In genomic region chr11:75047736-75048407, GRCm38 (mm10) we compare ENCODE assay signal across 8 mouse cellular contexts.
DNase-seq lines count a peak whose midpoint lies in the region; ATAC-seq and TF ChIP-seq lines count a peak whose summit lies in the region.

No protein-coding gene starts in this region.

- H3K27ac ChIP-seq in lung, embryonic 14.5 days (ENCODE audit: low read depth), result peak overlapping the region; percentile 95
- peak overlapping the region; percentile 63 for H3K27ac ChIP-seq in neural tube, embryonic 15.5 days (replicated peaks)
- H3K27ac ChIP-seq in midbrain, postnatal 0 days (ENCODE audit: low read depth, low read length), result no peak overlapping the region
- H3K27ac ChIP-seq in midbrain, embryonic 16.5 days (ENCODE audit: low read length), result no peak overlapping the region

- ATAC-seq in lung, embryonic 14.5 days (ENCODE audit: insufficient read depth), result no peak
- ATAC-seq in neural tube, embryonic 15.5 days (ENCODE audit: low FRiP score), result no peak
- no peak for ATAC-seq in midbrain, postnatal 0 days (ENCODE audit: low FRiP score)
- ATAC-seq in midbrain, embryonic 16.5 days, result no peak

- H3K36me3 ChIP-seq in lung, embryonic 14.5 days (ENCODE audit: insufficient read depth), result no peaks in the 10 kb centered on the region
- H3K36me3 ChIP-seq in neural tube, embryonic 15.5 days, result no peaks in the 10 kb centered on the region; the same call in 1 of the 2 replicates
- H3K36me3 ChIP-seq in midbrain, postnatal 0 days (ENCODE audit: insufficient read depth, low read length), result peaks cover 8% of the 10 kb centered on the region
- H3K36me3 ChIP-seq in midbrain, embryonic 16.5 days (ENCODE audit: control insufficient read depth, insufficient read depth, low read length), result no peaks in the 10 kb centered on the region; the same call in none of the 2 replicates

- 55% methylated on average over 7 of the region's 7 CpGs for WGBS in lung, embryonic 14.5 days
- 87% methylated on average over 7 of the region's 7 CpGs for WGBS in neural tube, embryonic 15.5 days
- 88% methylated on average over 7 of the region's 7 CpGs for WGBS in midbrain, postnatal 0 days
- WGBS in midbrain, embryonic 16.5 days, result 83% methylated on average over 7 of the region's 7 CpGs

- no peaks in the 10 kb centered on the region for H3K27me3 ChIP-seq in lung, embryonic 14.5 days (ENCODE audit: insufficient read depth, low read length)
- no peaks in the 10 kb centered on the region for H3K27me3 ChIP-seq in neural tube, embryonic 15.5 days (replicated peaks)
- H3K27me3 ChIP-seq in midbrain, postnatal 0 days (ENCODE audit: insufficient read depth, low read length), result no peaks in the 10 kb centered on the region
- no peaks in the 10 kb centered on the region for H3K27me3 ChIP-seq in midbrain, embryonic 16.5 days (ENCODE audit: control insufficient read depth, insufficient read depth, low read depth, low read length)

- H3K4me2 ChIP-seq in lung, embryonic 14.5 days, result peak overlapping the region; percentile 26; the same call in 1 of the 2 replicates
- no peak overlapping the region for H3K4me2 ChIP-seq in neural tube, embryonic 15.5 days
- H3K4me2 ChIP-seq in midbrain, postnatal 0 days (ENCODE audit: low read depth, low read length, poor library complexity, severe bottlenecking), result no peak overlapping the region
- H3K4me2 ChIP-seq in midbrain, embryonic 16.5 days (ENCODE audit: low read length), result no peak overlapping the region

- H3K9me3 ChIP-seq in lung, embryonic 14.5 days (ENCODE audit: low read depth, low read length), result no peaks in the 10 kb centered on the region
- H3K9me3 ChIP-seq in neural tube, embryonic 15.5 days (replicated peaks), result no peaks in the 10 kb centered on the region
- no peaks in the 10 kb centered on the region for H3K9me3 ChIP-seq in midbrain, postnatal 0 days (ENCODE audit: low read length)
- H3K9me3 ChIP-seq in midbrain, embryonic 16.5 days (replicated peaks; ENCODE audit: control insufficient read depth, low read length, poor library complexity, severe bottlenecking), result no peaks in the 10 kb centered on the region

- intact Hi-C loops in heart, postnatal 10 days (cut with DNase I), result loop anchor here (2.0 kb wide), 2 partner anchors 35 to 117 kb away; no protein-coding TSS in a partner anchor

- no peak overlapping the region for H3K9ac ChIP-seq in lung, embryonic 14.5 days
- no peak overlapping the region for H3K9ac ChIP-seq in neural tube, embryonic 15.5 days (replicated peaks)
- no peak overlapping the region for H3K9ac ChIP-seq in midbrain, postnatal 0 days (replicated peaks; ENCODE audit: low read length, poor library complexity, severe bottlenecking)
- H3K9ac ChIP-seq in midbrain, embryonic 16.5 days (ENCODE audit: low read depth, low read length), result no peak overlapping the region

- TF ChIP-seq CTCF in lung, embryonic 14.5 days (IDR thresholded peaks at IDR 0.05; ENCODE audit: low read depth), result no peak
- TF ChIP-seq CTCF in midbrain, postnatal 0 days (IDR thresholded peaks at IDR 0.05), result no peak

- peak; percentile 34 for DNase-seq in adrenal gland, postnatal 10 days
- no peak for DNase-seq in adrenal gland, adult 18-20 months (ENCODE audit: low spot score in 2 of 2)
- no peak for DNase-seq in lung, embryonic 14.5 days
- DNase-seq in lung, postnatal 4 days, result no peak
- DNase-seq in heart, postnatal 10 days, result peak; percentile 37 to 38
- DNase-seq in midbrain, postnatal 0 days (ENCODE audit: low spot score), result no peak

- H3K4me3 ChIP-seq in lung, embryonic 14.5 days (ENCODE audit: low read depth, low read length), result no peak overlapping the region
- H3K4me3 ChIP-seq in neural tube, embryonic 15.5 days (replicated peaks), result no peak overlapping the region
- H3K4me3 ChIP-seq in midbrain, postnatal 0 days (ENCODE audit: low read depth, low read length), result no peak overlapping the region
- H3K4me3 ChIP-seq in midbrain, embryonic 16.5 days (ENCODE audit: low read depth, low read length), result no peak overlapping the region

- peaks cover 69% of the 10 kb centered on the region for H3K4me1 ChIP-seq in lung, embryonic 14.5 days (ENCODE audit: insufficient read depth)
- H3K4me1 ChIP-seq in neural tube, embryonic 15.5 days, result peaks cover 42% of the 10 kb centered on the region
- H3K4me1 ChIP-seq in midbrain, postnatal 0 days (ENCODE audit: insufficient read depth, low read length), result no peaks in the 10 kb centered on the region
- no peaks in the 10 kb centered on the region for H3K4me1 ChIP-seq in midbrain, embryonic 16.5 days (ENCODE audit: control insufficient read depth, insufficient read depth, low read length)

Comparison
In these comparisons a context has a peak if more than half of its experiments do, and no peak if none do; other contexts are left out.
1. DNase-seq: peak in adrenal gland, postnatal 10 days (single experiment) and heart, postnatal 10 days (2 of 2); none in adrenal gland, adult 18-20 months (0 of 2), lung, embryonic 14.5 days (single experiment), lung, postnatal 4 days (0 of 2) and midbrain, postnatal 0 days (single experiment).
2. H3K27ac ChIP-seq: peak in lung, embryonic 14.5 days (single experiment) and neural tube, embryonic 15.5 days (single experiment); none in midbrain, postnatal 0 days (single experiment) and midbrain, embryonic 16.5 days (single experiment).